Mouse (Mus musculus) NIH3T3 (cell line): Measurements from ENCODE around the gene Tial1.

Source experiments
- DNase-seq: peaks from one replicate; pipeline ENCODE4 v3.0.0-alpha.2; 2012; ENCODE audit warnings: low read depth

Tial1 gene

GRCm38 (mm10) chr7:128461285-128462215, at the start of gene Tial1:
Gene Tial1, minus strand, starts transcription at chr7:128461717.
- peak; percentile 97 for DNase-seq

DNA sequence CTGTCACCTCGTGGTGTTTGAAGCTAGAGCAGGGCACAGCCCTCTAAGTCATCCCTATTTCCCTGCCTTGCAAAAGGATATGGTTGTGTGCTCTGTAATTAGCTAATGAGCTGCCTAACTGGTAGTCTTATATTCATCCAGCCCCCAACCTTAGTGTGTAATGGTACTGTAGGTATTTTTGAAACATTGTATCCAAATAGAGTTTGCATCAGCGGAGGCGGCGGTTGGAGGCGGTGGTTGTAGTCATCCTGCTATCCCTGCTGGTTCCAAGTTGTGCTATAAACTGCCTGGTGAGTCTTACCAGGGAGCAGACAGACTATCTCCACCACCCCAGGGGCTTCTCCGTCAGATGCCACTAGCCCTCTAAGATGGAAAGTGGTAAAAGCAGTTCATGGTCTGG, 42.6 kb upstream of the Tial1 start:
- no peak for DNase-seq

- DNase-seq, result peak; percentile 16
Observed at GRCm38 (mm10) chr7:128499801-128500200, 38.3 kb upstream of the Tial1 start.

DNA sequence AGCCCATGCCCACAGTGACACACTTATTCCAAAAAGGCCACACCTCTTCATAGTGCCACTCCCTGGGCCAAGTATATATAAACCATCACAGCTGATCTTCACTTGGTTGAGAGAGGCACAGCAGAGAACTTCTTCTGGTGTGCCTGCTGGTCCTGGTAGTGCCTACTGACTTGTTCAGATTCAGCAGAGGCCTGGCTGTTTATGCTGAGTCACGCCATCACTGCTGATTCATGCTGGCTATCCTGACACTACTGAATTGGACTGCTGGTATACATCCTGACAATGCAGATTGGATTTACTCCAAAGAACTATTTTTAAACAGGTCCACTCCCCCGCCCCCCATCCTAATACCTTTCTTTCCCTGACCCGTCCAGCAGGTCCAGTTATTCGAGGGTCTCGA, 33.0 kb upstream of the Tial1 start:
- DNase-seq, result peak; percentile 55

- no peak for DNase-seq
Observed at GRCm38 (mm10) chr7:128488986-128489385, 27.5 kb upstream of the Tial1 start.

DNA sequence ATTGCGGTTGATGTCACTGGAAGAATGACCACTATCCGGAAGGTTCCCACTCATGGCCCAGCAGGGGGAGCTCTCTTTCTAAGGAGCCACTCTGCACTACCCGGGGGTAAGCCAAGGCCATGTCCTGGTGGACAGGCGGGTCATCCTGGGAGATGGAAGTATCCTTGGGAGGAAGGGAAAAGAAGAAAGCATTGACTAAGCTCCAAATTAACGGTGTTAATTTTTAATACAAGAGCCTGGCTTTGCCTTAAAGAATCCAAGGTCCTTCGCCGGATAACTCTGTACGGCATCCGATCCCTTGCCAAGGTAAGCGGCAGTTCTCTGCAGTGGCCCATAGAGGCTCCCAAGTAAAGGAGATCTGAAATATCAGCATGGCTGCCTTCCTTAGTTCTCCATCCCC, 12.8 kb upstream of the Tial1 start:
- peak; percentile 44 for DNase-seq

DNA sequence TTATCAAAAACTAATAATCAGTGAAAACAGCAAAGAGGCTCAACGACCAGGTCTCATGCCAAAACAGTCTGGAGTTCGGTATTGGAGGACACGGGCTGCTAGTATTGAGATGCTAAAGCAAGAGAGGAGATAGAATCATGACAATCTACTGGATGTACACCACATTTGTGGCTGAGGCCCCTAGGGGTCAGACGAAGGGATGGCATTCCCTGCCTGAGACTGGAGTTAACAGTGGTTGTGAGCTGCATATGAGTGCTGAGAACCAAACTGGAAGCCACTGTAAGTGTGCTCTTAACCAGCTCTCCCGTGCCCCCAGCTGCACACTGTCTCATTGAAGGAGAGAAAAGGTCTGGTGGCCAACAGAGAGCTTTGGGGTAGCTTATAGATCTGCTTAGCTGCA, 889 bp upstream of the Tial1 start:
- DNase-seq, result no peak

DNA sequence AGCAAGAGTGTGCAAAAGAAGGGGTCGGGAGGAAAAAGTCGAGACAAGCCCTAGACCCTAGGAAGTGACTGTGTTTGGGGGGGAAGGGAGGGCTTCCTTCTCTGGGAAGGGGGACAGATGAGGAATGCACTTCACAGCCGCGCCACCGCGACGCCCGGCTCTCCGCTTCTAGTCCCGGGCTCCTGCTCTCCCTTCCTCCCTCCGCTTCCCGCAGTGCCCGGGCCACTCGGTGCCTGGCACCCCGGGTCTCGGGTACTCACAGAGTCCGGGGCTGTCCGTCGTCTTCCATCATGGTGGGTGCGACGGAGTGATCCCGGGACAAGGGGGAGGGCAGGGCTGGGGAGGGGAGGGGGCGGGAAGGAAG, 670 bp downstream of the Tial1 start:
- peak; percentile 35 for DNase-seq

DNA sequence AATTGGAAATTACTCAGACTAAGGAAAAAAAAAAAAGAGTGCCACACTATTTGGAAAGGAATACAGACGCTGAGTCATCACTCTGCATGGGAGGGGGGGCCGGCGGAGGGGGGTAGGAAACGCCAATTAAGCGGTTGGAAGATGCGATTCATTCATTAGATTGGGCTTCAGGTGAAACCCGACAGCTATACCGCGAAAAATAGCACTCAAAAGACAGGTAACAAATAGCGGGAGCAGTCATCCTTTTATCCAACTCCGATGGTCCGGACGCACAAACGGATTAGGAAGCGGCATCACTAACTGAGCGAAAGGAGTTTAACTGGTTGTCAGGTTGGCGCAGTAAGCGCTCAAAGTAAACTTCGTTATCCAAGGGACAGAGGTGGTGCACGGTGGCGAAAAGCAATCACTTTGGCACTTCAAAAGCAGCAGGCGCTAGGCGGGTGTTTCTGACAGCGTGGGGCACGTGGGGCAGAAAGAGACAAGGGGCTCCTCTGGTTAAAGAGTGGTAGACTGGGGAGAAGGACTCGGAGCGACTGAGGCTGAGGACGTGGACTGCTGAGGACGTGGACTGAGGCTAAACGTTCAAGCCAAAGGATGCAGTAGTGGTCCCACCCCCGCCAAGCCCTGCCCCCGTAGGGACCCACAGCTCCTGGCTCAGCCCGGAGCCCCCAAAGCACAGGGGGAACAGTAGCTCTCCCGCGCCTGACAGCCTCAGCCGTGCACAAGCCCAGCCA, 1.2 kb downstream of the Tial1 start:
- peak; percentile 78 for DNase-seq

- no peak for DNase-seq
Observed at GRCm38 (mm10) chr7:128459791-128460130, 1.8 kb downstream of the Tial1 start.

- no peak for DNase-seq
Observed at GRCm38 (mm10) chr7:128458011-128458410, 3.5 kb downstream of the Tial1 start.

DNA sequence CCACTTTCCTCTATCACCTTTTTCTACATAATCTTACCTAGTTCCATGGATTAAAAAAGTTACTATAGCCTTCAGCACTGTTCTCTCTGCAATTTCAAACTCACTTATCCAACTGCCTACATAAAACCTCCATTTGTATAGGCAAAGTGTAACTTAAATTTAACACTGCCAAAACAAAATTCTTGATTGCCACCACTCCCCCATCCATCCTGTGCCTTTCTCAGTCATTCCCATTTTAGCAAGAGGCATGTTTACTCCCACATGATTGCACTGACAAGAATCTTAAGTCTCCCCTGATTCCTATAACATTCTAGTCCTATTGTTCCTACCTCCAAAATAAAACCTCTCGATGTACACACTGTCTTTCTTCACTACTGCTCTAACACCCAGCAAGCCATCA, 8.8 kb downstream of the Tial1 start:
- no peak for DNase-seq

DNA sequence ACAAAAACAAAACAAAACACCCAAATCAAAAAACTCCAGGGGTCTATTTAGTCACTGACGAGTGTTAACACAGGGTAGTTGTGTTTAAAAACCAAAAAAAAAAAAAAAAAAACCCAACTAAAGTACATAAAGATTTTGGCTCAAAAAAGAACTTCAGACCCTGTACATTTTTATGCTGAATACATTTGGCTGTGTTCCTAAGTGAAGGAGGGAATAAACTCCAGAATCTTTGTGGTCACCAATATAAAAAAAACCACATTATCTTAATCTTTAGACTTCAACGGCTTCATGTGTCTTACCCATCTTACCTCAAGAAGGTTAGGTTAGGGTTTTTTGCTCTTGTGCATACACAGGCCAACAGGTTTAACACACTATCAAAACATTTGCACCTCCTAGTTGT, 20.9 kb downstream of the Tial1 start:
- DNase-seq, result no peak

DNA sequence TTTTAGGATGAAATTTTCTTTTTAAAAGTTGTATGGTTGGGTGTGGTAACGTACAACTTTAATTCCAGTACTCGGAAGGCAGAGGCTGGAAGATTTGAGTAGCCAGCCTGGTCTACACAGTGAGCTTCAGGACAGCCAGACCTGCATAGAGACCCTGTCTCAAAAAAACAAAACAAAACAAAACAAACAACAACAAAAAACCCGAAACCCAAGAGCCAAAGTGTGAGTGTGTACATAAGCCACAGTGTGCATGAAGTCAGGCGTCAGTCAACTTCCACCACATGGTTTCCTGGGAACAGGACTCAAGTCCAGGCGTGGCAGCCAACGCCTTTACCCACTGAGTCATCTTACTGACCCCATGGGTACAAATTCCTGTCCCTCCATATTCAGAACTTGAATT, 22.3 kb downstream of the Tial1 start:
- DNase-seq, result no peak

- no peak for DNase-seq
Observed at GRCm38 (mm10) chr7:128438131-128438530, 23.4 kb downstream of the Tial1 start.

GRCm38 (mm10) chr7:128433213-128433612, 28.3 kb downstream of the Tial1 start:
- peak; percentile 63 for DNase-seq

DNA sequence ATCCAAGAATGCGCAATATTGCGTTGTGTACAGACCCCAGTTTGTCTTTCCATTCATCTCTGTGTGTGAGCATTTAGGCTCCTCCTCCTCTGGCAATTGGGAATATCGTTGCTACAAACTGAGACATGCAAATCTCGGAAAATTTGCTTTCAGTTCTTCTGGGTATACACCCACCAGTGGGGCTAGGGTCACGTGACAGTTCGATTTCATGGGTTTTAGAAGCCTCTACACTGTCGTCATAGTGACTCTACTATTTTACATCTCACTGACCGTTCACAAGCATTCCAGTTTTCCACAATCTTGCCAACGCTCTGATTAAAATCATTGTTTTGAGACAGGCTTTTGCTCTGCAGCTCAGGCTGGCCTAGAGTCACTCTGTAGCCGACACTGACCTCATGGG, 28.9 kb downstream of the Tial1 start:
- no peak for DNase-seq

DNA sequence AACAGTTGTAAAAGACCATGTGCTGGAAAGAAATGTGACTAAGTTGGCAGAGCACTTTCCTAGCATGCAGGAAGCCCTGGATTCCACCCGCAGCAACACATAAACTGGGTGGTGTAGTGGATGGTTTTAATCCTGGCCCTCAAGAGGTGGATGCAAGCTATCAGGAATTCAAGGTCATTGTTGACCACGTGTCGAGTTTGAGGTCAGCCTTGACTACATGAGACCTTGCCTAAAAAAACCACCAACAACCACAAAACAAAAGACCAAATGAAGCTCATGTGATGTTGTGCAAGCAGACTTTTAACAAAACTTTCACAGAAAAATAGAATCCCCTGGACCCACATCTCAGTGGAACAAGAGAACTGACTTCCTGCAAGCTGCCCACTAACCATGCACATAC, 39.0 kb downstream of the Tial1 start:
- DNase-seq, result peak; percentile 18

- no peak for DNase-seq
Observed at GRCm38 (mm10) chr7:128421701-128422100, 39.8 kb downstream of the Tial1 start.

DNA sequence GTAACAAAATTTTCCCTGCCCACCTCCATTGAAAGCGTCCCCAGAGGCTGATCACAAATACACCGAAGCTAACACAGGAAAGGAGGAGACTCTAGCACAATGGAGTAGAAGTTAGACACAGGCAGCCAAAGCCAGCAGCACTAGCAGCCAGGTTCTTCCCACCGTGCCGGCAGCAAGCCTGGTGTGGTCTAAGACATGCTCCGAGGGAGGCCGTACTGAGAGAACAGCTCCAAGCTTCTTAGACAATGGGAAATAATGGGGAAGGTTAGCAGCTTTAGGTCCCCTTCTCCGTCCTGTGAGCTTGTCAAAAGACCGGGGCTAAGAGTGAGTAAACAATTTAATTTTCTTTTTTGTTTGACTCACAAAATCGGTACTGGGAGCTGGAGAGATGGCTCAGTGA, 41.8 kb downstream of the Tial1 start:
- no peak for DNase-seq

- peak; percentile 72 for DNase-seq
Observed at GRCm38 (mm10) chr7:128417930-128418779, 43.4 kb downstream of the Tial1 start, which contains the start of gene Rgs10. Gene Rgs10, minus strand, starts transcription at chr7:128418758.

GRCm38 (mm10) chr7:128417226-128417929, 44.1 kb downstream of the Tial1 start:
- DNase-seq, result no peak
